Mouse (Mus musculus) c-Kit-positive CD71-positive TER-119-negative erythroid progenitor cells, embryonic 14.5 days (primary cell): ENCODE results near the gene Nat8.
"Not testable (repeated sequence)": the region's sequence is repeated elsewhere in the genome, so short reads cannot be mapped to it uniquely, and the experiment has no call there.

ENCODE experiments used
- DNase-seq: peaks from one replicate; pipeline ENCODE4 v3.0.0-alpha.2; 2013; ENCODE audit warnings: low read depth

Gene Nat8

GRCm38 (mm10) chr6:85831796-85832321 lies at the start of gene Nat8:
Nat8 (minus strand) TSS chr6:85832082.
- DNase-seq: no peak

- not testable (repeated sequence) for DNase-seq
Measured at GRCm38 (mm10) chr6:85869006-85869405, 37.1 kb upstream of the Nat8 start, which contains the start of gene Nat8f2. Nat8f2 (minus strand) TSS chr6:85869158.

GRCm38 (mm10) chr6:85867726-85868690 lies 36.1 kb upstream of the Nat8 start:
- no peak for DNase-seq

GRCm38 (mm10) chr6:85866995-85867394 lies 35.1 kb upstream of the Nat8 start:
- not testable (repeated sequence) for DNase-seq

GRCm38 (mm10) chr6:85866166-85866565 lies 34.3 kb upstream of the Nat8 start:
- DNase-seq: not testable (repeated sequence)

GRCm38 (mm10) chr6:85864900-85865639 lies 33.2 kb upstream of the Nat8 start:
- DNase-seq: not testable (repeated sequence)

GRCm38 (mm10) chr6:85863840-85864239 lies 32.0 kb upstream of the Nat8 start:
- no peak for DNase-seq

GRCm38 (mm10) chr6:85863136-85863535 lies 31.3 kb upstream of the Nat8 start:
- DNase-seq: no peak

GRCm38 (mm10) chr6:85862565-85862964 lies 30.7 kb upstream of the Nat8 start:
- DNase-seq: no peak

- no peak for DNase-seq
Measured at GRCm38 (mm10) chr6:85861247-85861646, 29.4 kb upstream of the Nat8 start.

GRCm38 (mm10) chr6:85856194-85856678 lies 24.4 kb upstream of the Nat8 start:
- DNase-seq: no peak

- DNase-seq: no peak
Measured at GRCm38 (mm10) chr6:85853481-85853880, 21.6 kb upstream of the Nat8 start.

- no peak for DNase-seq
Measured at GRCm38 (mm10) chr6:85851062-85851773, 19.3 kb upstream of the Nat8 start.

GRCm38 (mm10) chr6:85849240-85849639 lies 17.4 kb upstream of the Nat8 start:
- DNase-seq: no peak

GRCm38 (mm10) chr6:85848140-85848539 lies 16.3 kb upstream of the Nat8 start:
- DNase-seq: no peak

GRCm38 (mm10) chr6:85846921-85847320 lies 15.0 kb upstream of the Nat8 start:
- DNase-seq: no peak

- DNase-seq: not testable (repeated sequence)
Measured at GRCm38 (mm10) chr6:85843677-85844458, 12.0 kb upstream of the Nat8 start.

- no peak for DNase-seq
Measured at GRCm38 (mm10) chr6:85839982-85840381, 8.1 kb upstream of the Nat8 start.

- DNase-seq: no peak
Measured at GRCm38 (mm10) chr6:85838674-85839073, 6.8 kb upstream of the Nat8 start.

GRCm38 (mm10) chr6:85837307-85837706 lies 5.4 kb upstream of the Nat8 start:
- not testable (repeated sequence) for DNase-seq

- peak; percentile 1 for DNase-seq
Measured at GRCm38 (mm10) chr6:85836827-85837226, 4.9 kb upstream of the Nat8 start.
